Mouse (Mus musculus) MN1 (cell line): Measurements from ENCODE around the gene Gm45902.

ENCODE experiments used
- DNase-seq: peaks from one replicate; pipeline ENCODE4 v3.0.0-alpha.2; 2016; ENCODE audit warnings: low spot score

The Gm45902 gene

GRCm38 (mm10) chr2:3512552-3513454, at the start of gene Gm45902, which contains the start of the genes Hspa14 and Cdnf:
TSS of gene Gm45902 (minus strand) at chr2:3512790.
TSS of gene Hspa14 (minus strand) at chr2:3512814.
TSS of gene Cdnf (plus strand) at chr2:3513030.
- peak; percentile 95 for DNase-seq

- DNase-seq, result peak; percentile 24
Measured at GRCm38 (mm10) chr2:3546588-3546987, 34.0 kb upstream of the Gm45902 start.

- no peak for DNase-seq
Measured at GRCm38 (mm10) chr2:3546055-3546454, 33.5 kb upstream of the Gm45902 start.

GRCm38 (mm10) chr2:3541307-3542079, 28.9 kb upstream of the Gm45902 start:
- no peak for DNase-seq

- no peak for DNase-seq
Measured at GRCm38 (mm10) chr2:3526288-3526687, 13.7 kb upstream of the Gm45902 start.

- no peak for DNase-seq
Measured at GRCm38 (mm10) chr2:3522558-3522957, 10.0 kb upstream of the Gm45902 start.

- peak; percentile 36 for DNase-seq
Measured at GRCm38 (mm10) chr2:3512076-3512475, 514 bp downstream of the Gm45902 start.

GRCm38 (mm10) chr2:3500886-3501285, 11.7 kb downstream of the Gm45902 start:
- no peak for DNase-seq

- DNase-seq, result no peak
Measured at GRCm38 (mm10) chr2:3499543-3499942, 13.0 kb downstream of the Gm45902 start.

- no peak for DNase-seq
Measured at GRCm38 (mm10) chr2:3493833-3494409, 18.7 kb downstream of the Gm45902 start.

- no peak for DNase-seq
Measured at GRCm38 (mm10) chr2:3489816-3490215, 22.8 kb downstream of the Gm45902 start.

- DNase-seq, result no peak
Measured at GRCm38 (mm10) chr2:3480239-3480638, 32.4 kb downstream of the Gm45902 start.

GRCm38 (mm10) chr2:3475746-3476251, 36.8 kb downstream of the Gm45902 start:
- DNase-seq, result peak; percentile 12

GRCm38 (mm10) chr2:3474861-3475283, 37.7 kb downstream of the Gm45902 start, which contains the start of gene Suv39h2:
TSS of gene Suv39h2 (minus strand) at chr2:3475031.
- DNase-seq, result peak; percentile 93

GRCm38 (mm10) chr2:3474361-3474805, 38.2 kb downstream of the Gm45902 start:
- DNase-seq, result peak; percentile 43

- peak; percentile 5 for DNase-seq
Measured at GRCm38 (mm10) chr2:3473891-3474290, 38.7 kb downstream of the Gm45902 start.

- no peak for DNase-seq
Measured at GRCm38 (mm10) chr2:3456590-3456989, 56.0 kb downstream of the Gm45902 start.
